Mouse (Mus musculus) cerebellum, adult 11 months (tissue): ENCODE data around the gene Camkk2.

ENCODE experiments used
- DNase-seq: peaks from one replicate; pipeline ENCODE4 v3.0.0; 2022

Gene Camkk2

GRCm38 (mm10) chr5:122780791-122781432, 1.7 kb upstream of the Camkk2 start:
- DNase-seq, result no peak

- peak; percentile 57 for DNase-seq
Measured at GRCm38 (mm10) chr5:122778231-122779226, 680 bp downstream of the Camkk2 start.

GRCm38 (mm10) chr5:122777322-122777721, 1.9 kb downstream of the Camkk2 start:
- no peak for DNase-seq

- no peak for DNase-seq
Measured at GRCm38 (mm10) chr5:122775646-122776286, 3.4 kb downstream of the Camkk2 start.

GRCm38 (mm10) chr5:122774743-122775611, 4.2 kb downstream of the Camkk2 start:
- DNase-seq, result no peak

GRCm38 (mm10) chr5:122773756-122774155, 5.5 kb downstream of the Camkk2 start:
- DNase-seq, result no peak

- no peak for DNase-seq
Measured at GRCm38 (mm10) chr5:122771428-122771827, 7.8 kb downstream of the Camkk2 start.

- DNase-seq, result peak; percentile 89
Measured at GRCm38 (mm10) chr5:122770806-122771261, 8.4 kb downstream of the Camkk2 start.

GRCm38 (mm10) chr5:122770304-122770703, 8.9 kb downstream of the Camkk2 start:
- DNase-seq, result peak; percentile 47

- DNase-seq, result no peak
Measured at GRCm38 (mm10) chr5:122769101-122769568, 10.1 kb downstream of the Camkk2 start.

- no peak for DNase-seq
Measured at GRCm38 (mm10) chr5:122767283-122767682, 11.9 kb downstream of the Camkk2 start.

- DNase-seq, result peak; percentile 73
Measured at GRCm38 (mm10) chr5:122764032-122764464, 15.2 kb downstream of the Camkk2 start.

GRCm38 (mm10) chr5:122763271-122764031, 15.8 kb downstream of the Camkk2 start:
- no peak for DNase-seq

GRCm38 (mm10) chr5:122756680-122757079, 22.5 kb downstream of the Camkk2 start:
- DNase-seq, result peak; percentile 80

- DNase-seq, result no peak
Measured at GRCm38 (mm10) chr5:122756144-122756543, 23.1 kb downstream of the Camkk2 start.

GRCm38 (mm10) chr5:122755620-122756019, 23.6 kb downstream of the Camkk2 start:
- no peak for DNase-seq

GRCm38 (mm10) chr5:122754477-122754876, 24.7 kb downstream of the Camkk2 start:
- no peak for DNase-seq

- DNase-seq, result no peak
Measured at GRCm38 (mm10) chr5:122747950-122748349, 31.3 kb downstream of the Camkk2 start.

- no peak for DNase-seq
Measured at GRCm38 (mm10) chr5:122743880-122744422, 35.3 kb downstream of the Camkk2 start.

- no peak for DNase-seq
Measured at GRCm38 (mm10) chr5:122736761-122737160, 42.4 kb downstream of the Camkk2 start.

- no peak for DNase-seq
Measured at GRCm38 (mm10) chr5:122735853-122736252, 43.4 kb downstream of the Camkk2 start.
